Mouse (Mus musculus) heart, embryonic 10.5 days (tissue): ENCODE results near the gene Spsb4. TPM values are rescaled to one million over a fixed set of nuclear protein-coding genes. Genes with fewer than 3 reads are reported as not detected.
A peak's percentile ranks its signal among the peaks of the same experiment; 100 is the strongest.

Experiments
- DNase-seq: peaks from one replicate; pipeline ENCODE4 v3.0.0-alpha.2; 2017; ENCODE audit warnings: low spot score
- H3K27ac ChIP-seq: fragments of 300-500 bp; sonication (generic); 2 replicates; pipeline ENCODE4 v1.5.1; 2016; ENCODE audit warnings: mild to moderate bottlenecking
- H3K27me3 ChIP-seq: fragments of 300-500 bp; sonication (generic); 2 replicates; pipeline ENCODE4 v1.6.1; 2016; ENCODE audit warnings: mild to moderate bottlenecking; ENCODE audit not compliant: poor library complexity, insufficient read depth, severe bottlenecking
- H3K36me3 ChIP-seq: fragments of 300-500 bp; sonication (generic); 2 replicates; pipeline ENCODE4 v1.6.1; 2016; ENCODE audit warnings: mild to moderate bottlenecking, moderate library complexity
- H3K4me1 ChIP-seq: fragments of 300-500 bp; sonication (generic); 2 replicates; pipeline ENCODE4 v1.6.1; 2016; ENCODE audit warnings: mild to moderate bottlenecking
- H3K4me3 ChIP-seq: fragments of 300-500 bp; sonication (generic); 2 replicates; pipeline ENCODE4 v1.5.1; 2016; ENCODE audit warnings: mild to moderate bottlenecking, moderate library complexity
- H3K9me3 ChIP-seq: fragments of 300-500 bp; sonication (generic); 2 replicates; pipeline ENCODE4 v1.6.1; 2016; ENCODE audit warnings: mild to moderate bottlenecking, moderate library complexity
- WGBS: fragments of 180-500 bp; shearing (Covaris S2); methylation state at CpG from one replicate; pipeline ENCODE4 v1.1.7; 2016; 5-methylcytosine and 5-hydroxymethylcytosine counted together
- polyA plus RNA-seq: library from polyadenylated mRNA; unstranded; fragments of >200 nt; fragmentation: Nextera tagmentation; extraction: Ambion mirVana; gene quantifications from 2 replicates; pipeline ENCODE4 v1.2.1, GENCODE M21; 2016

Gene Spsb4
- polyA plus RNA-seq, 1 experiment from 2014 or later: 53.5 TPM

DNA sequence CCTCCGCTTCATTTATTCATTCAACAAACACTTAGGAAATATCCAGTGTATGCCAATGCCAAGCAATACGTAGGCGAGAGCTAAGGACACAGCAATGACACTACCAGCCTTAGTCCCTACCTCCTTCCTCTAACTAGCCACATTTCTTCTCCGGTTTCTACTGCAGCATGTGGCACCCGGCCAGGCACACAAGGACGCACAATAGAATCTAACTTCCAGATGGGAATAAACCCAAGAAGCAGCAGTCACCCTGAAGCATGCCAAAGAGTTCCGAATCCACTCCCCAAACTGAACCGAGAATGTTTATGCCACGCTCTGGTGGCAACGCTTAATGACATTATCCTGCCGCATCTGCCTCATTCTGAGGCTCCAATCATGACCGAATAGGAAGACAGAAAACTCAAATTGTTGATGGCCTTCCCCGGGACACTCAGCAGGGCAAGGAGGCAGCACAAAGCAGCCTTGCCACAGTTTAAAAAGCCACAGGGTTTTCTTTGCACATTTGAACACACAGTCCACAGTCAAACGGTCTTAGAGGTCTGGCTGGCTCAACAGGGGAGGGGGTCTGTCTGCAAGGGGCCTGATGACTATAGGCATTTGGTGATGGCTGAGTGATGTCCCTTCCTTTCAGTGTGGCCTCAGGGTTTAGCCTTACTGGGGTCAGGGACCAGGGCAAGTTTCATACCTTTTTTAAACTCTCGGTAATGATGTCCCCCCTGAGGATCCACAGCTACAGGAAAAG, 7.0 kb downstream of the Spsb4 start:
- 76% methylated on average over 15 of the region's 15 CpGs for WGBS
- no peak overlapping the region for H3K4me3 ChIP-seq
- H3K27ac ChIP-seq: no peak overlapping the region
- H3K9me3 ChIP-seq: no peaks in the 10 kb centered on the region
- peaks cover 42% of the 10 kb centered on the region for H3K4me1 ChIP-seq
- H3K27me3 ChIP-seq: no peaks in the 10 kb centered on the region
- DNase-seq: peak; percentile 51
- peaks cover 19% of the 10 kb centered on the region for H3K36me3 ChIP-seq

DNA sequence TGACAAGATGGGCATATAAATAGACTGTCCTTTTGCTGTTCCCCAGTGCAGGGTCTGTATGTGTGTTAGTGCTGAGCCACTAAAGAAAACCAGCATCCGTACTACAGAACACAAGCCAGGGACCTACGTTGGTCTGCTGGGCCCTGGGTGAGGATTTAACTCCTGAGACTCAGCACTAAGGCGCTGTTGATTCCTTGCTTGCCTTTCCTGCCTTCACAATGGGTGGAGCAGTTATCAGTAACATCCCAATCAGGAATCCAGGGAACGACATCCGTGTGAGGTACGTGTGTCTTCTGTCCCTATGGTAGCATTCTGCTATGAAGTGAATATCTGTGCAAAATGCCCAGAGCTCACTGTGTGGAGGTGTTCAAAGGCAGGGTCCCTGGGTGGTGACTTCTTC, 8.2 kb downstream of the Spsb4 start:
- H3K36me3 ChIP-seq: peaks cover 19% of the 10 kb centered on the region
- 72% methylated on average over 6 of the region's 6 CpGs for WGBS

DNA sequence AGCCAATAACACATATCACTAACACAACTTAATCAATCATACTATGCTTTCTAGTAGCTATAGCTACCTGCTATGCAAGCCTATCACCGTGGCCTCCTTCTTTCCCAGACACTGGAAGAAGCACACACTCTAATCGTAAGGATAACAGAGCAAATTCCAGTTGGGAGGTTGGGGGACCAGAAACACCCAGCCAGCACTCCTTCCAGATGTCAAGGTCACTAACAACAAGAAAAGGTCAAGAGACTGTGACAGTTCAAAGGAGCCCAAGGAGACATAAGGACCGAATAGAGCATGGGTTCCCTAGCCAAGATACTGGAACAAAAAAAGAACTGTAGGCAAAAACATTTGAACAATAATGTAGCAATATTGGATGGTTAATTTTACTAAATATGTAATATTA, 13.9 kb downstream of the Spsb4 start:
- H3K9me3 ChIP-seq: no peaks in the 10 kb centered on the region
- H3K4me3 ChIP-seq: no peak overlapping the region
- no peaks in the 10 kb centered on the region for H3K27me3 ChIP-seq
- DNase-seq: no peak
- peaks cover 19% of the 10 kb centered on the region for H3K36me3 ChIP-seq
- 31% methylated on average over 3 of the region's 3 CpGs for WGBS
- H3K4me1 ChIP-seq: peaks cover 29% of the 10 kb centered on the region
- no peak overlapping the region for H3K27ac ChIP-seq

More for the DNA sequence above, 8.2 kb downstream of the Spsb4 start:
- H3K4me3 ChIP-seq: no peak overlapping the region
- no peak overlapping the region for H3K27ac ChIP-seq
- no peaks in the 10 kb centered on the region for H3K9me3 ChIP-seq
- peak; percentile 58 for DNase-seq
- H3K27me3 ChIP-seq: no peaks in the 10 kb centered on the region
- peaks cover 33% of the 10 kb centered on the region for H3K4me1 ChIP-seq

DNA sequence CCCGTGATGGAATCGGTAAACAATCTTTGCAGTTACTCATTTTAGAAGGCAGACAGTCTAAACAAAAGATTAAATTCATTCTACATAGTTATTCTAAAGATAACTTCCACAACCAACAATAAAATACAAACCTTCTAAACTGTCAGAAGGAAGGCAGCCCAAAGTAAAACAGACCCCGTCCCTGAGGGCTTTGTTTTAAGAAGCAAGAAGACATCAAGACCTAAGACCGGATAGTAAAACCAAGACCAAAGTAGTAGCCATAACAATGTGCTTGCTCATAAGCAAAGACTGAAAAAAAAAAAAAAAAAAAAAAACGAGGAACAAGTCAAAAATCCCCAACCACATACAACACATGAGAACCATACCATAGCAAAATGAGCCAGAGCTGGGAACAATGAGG, 15.5 kb downstream of the Spsb4 start:
- WGBS: 62% methylated on average over 5 of the region's 5 CpGs

DNA sequence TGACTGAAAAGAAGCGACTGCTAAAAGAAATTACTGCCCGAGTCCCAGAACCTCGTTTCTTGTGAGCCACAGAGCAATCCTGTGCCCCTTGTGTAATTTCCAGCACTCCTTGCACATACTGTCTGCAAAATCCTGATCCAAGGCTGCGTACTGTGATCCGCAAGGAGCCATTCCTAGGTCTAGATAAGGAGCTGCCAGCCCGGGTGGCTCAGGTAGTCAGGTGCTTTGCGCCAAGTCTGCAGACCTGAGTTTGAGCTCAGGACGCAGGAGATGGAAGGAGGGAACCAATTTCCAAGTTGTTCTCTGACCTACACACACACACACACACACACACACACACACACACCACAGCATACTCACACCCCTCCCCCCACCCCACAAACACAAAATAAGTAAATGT, 16.0 kb downstream of the Spsb4 start:
- H3K4me3 ChIP-seq: no peak overlapping the region
- DNase-seq: no peak
- 74% methylated on average over 8 of the region's 8 CpGs for WGBS
- H3K36me3 ChIP-seq: no peaks in the 10 kb centered on the region
- no peaks in the 10 kb centered on the region for H3K9me3 ChIP-seq
- peaks cover 29% of the 10 kb centered on the region for H3K4me1 ChIP-seq
- H3K27me3 ChIP-seq: no peaks in the 10 kb centered on the region
- 0 out of 2 replicates have a peak overlapping the region, but pooled peaks have one; percentile 10 for H3K27ac ChIP-seq

More for the DNA sequence above, 15.5 kb downstream of the Spsb4 start:
- H3K4me3 ChIP-seq: no peak overlapping the region
- no peaks in the 10 kb centered on the region for H3K9me3 ChIP-seq
- no peak for DNase-seq
- no peak overlapping the region for H3K27ac ChIP-seq
- no peaks in the 10 kb centered on the region for H3K27me3 ChIP-seq
- peaks cover 29% of the 10 kb centered on the region for H3K4me1 ChIP-seq
- peaks cover 4% of the 10 kb centered on the region for H3K36me3 ChIP-seq

DNA sequence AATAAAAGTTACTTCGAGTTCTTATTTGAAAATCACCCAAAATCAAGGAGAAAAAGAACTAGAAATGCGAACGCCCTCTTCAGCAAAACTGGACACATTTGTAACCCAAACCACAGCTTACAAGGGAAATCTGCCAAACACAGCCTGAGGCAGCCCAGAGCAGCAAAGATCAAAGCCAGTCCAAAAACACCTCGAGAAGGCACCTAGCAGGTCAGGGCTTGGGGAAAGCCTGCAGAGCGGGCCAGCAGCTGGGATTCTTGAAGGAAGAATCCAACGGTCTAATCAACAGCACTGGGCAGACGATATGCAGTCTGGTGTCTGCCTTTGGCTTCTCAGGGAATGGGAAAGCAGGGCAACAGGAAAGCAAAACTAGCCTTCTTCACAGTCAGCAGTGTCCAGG, 16.6 kb downstream of the Spsb4 start:
- H3K4me1 ChIP-seq: peaks cover 29% of the 10 kb centered on the region
- 50% methylated on average over 7 of the region's 7 CpGs for WGBS
- no peaks in the 10 kb centered on the region for H3K27me3 ChIP-seq
- no peaks in the 10 kb centered on the region for H3K9me3 ChIP-seq
- H3K36me3 ChIP-seq: no peaks in the 10 kb centered on the region
- no peak for DNase-seq
- H3K27ac ChIP-seq: no peak overlapping the region
- no peak overlapping the region for H3K4me3 ChIP-seq

DNA sequence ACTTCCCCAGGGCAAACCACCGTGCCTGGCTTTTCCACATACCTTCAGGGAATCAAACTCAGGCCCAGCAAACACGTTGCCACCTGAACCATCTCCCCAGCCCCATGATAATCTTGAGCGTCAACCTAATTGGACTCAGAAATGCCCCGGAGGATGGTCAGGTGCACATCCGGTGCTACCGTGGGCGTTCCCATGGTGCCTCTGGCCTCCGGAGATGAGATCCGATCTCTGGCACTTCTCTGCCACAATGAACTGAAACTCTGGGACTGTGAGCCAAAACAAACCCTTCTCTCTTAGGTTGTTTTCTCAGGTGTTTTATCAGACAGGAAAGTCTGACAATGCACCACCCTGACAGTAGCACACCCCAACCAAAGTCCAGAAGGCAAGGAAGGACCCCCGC, 17.2 kb downstream of the Spsb4 start:
- H3K36me3 ChIP-seq: no peaks in the 10 kb centered on the region
- no peak for DNase-seq

DNA sequence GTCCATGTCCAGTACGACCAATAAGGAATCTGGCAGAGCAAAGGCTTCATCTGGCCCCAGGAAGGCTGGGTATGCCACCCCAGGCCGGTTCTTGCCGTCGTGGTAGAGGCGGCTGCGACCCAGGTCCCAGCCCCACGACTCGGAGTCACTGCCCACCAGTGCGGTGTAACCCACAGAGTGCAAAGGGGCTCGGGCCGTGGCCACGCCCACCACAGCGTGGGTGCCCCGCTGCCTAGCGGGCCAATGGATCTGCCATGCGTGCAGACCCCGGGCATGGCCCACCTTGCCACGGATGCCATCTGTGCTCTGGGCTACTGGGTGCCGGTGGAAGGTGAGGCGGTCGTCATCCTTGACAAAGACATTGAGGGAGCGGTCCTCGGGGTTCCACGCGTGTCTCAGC, 22.9 kb downstream of the Spsb4 start:
- Histone ChIP-seq H3K36me3 (peaks cover 17% of the 10 kb centered on the region), H3K27ac (no peak overlapping the region), H3K9me3 (no peaks in the 10 kb centered on the region), H3K27me3 (no peaks in the 10 kb centered on the region), H3K4me3 (no peak overlapping the region), H3K4me1 (peaks cover 45% of the 10 kb centered on the region)
- no peak for DNase-seq
- 91% methylated on average over 25 of the region's 25 CpGs for WGBS

More for the DNA sequence above, 17.2 kb downstream of the Spsb4 start:
- Histone ChIP-seq H3K27me3 (no peaks in the 10 kb centered on the region), H3K4me1 (peaks cover 29% of the 10 kb centered on the region), H3K4me3 (no peak overlapping the region), H3K27ac (no peak overlapping the region), H3K9me3 (no peaks in the 10 kb centered on the region)
- WGBS: 84% methylated on average over 10 of the region's 10 CpGs

DNA sequence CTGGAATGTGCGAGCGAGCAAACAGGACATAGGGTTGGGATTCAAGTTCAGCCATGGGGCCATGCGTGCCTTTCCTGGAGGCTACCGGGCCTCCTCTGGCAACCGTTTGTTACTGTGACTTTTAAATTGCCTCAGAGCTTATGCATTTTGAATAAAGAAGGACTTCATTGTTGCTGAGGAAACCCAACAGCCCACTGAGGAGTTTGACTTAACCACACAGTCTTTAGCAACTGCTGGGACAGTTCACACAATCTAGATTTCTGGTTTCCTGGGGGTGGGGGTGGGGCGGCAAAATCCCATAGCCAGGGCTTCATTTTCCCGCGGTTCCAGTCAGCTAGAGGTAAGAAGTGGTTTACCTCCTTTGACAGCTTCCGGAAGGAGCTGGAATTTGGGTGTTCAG, 23.9 kb downstream of the Spsb4 start:
- 81% methylated on average over 9 of the region's 9 CpGs for WGBS
- Histone ChIP-seq H3K9me3 (no peaks in the 10 kb centered on the region), H3K27ac (no peak overlapping the region), H3K4me3 (no peak overlapping the region), H3K4me1 (peaks cover 55% of the 10 kb centered on the region), H3K36me3 (peaks cover 17% of the 10 kb centered on the region), H3K27me3 (no peaks in the 10 kb centered on the region)
- no peak for DNase-seq

DNA sequence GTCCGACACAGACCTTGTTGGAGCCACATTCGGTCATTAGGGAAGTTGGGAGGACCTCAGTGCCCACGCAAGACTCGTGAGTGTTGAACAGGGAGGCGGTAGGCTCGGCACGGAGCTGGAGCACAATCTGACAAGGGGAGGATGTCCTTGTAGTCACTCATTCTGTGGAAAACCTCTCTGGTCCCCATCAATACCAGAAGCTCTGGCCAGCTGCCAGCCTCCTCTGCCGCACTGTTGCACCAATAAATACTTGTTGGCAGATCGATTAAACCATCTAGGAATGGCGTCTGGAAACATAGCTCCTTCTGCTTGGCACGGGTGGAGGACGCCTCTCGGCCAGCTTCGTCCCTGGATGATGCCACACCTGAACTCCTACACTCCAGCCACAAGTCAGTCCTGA, 27.5 kb downstream of the Spsb4 start:
- Histone ChIP-seq H3K9me3 (no peaks in the 10 kb centered on the region), H3K4me3 (no peak overlapping the region), H3K27me3 (no peaks in the 10 kb centered on the region), H3K36me3 (peaks cover 16% of the 10 kb centered on the region), H3K27ac (0 out of 2 replicates have a peak overlapping the region, but pooled peaks have one; percentile 11), H3K4me1 (peaks cover 91% of the 10 kb centered on the region)
- 76% methylated on average over 14 of the region's 14 CpGs for WGBS
- DNase-seq: no peak

DNA sequence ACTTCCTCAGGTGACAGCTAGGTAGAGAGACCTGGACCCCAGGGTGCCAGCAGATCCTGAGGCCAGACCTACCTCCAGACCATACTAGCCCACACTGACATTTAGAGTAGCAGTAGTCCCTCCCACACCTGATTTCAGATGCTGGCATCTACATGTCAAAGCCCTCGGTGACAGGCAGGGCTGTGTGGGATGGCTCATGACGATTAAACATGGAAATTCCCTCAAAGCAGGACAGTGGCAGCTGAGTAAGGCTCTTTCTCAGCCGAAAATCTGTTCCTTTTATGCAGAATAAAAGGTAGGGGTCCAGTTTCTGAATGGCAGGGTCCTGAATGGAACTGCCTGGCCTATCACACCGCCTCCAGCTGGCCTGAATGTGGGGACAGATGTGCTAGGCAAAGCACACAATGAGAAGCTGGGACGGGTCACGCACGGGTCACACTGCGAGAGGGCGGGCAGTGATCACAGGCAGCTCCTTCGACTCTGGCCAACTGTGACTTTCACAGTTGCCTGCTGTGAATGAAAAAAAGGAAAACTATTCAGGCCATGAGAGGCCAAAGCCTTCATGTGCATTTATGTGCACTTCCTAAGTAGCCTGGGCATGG, 29.2 kb downstream of the Spsb4 start:
- DNase-seq: no peak
- 39% methylated on average over 10 of the region's 10 CpGs for WGBS
- Histone ChIP-seq H3K36me3 (no peaks in the 10 kb centered on the region), H3K27me3 (no peaks in the 10 kb centered on the region), H3K9me3 (no peaks in the 10 kb centered on the region), H3K4me1 (peaks cover 94% of the 10 kb centered on the region), H3K27ac (peak overlapping the region; percentile 8), H3K4me3 (no peak overlapping the region)

DNA sequence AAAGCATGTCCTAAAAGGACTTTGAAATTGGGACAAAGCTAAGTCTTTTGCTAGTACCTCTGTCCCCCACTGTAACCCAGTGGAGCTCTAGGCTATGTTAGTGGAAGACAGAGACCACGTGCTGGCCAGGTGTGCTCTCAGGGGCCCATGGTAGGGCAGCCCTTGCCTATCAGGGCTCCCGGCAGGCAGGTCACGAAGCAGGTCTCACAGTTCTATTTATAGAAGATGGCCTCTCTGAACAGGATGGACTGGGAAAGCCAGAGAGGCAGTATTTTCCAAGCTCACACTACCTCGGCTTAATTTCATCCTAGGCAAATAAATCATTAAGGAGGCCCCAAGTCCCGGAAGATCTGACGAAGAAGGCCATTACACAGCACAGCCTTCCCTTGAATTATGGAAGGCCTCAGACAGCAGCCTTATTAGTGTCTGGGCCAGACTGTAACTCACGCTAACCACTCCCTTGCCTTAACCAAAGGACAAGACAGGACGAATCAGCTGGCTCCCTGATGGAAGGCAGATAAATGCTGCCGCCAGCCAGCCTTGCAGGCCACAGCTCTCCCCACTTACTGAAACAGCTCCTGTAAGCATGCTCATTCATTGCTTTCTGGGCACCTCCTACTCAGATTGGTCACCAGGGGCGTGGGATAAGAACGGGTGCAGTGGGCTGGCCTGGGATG, 31.7 kb downstream of the Spsb4 start:
- Histone ChIP-seq H3K4me1 (peaks cover 99% of the 10 kb centered on the region), H3K27ac (peak overlapping the region; percentile 80), H3K36me3 (no peaks in the 10 kb centered on the region), H3K27me3 (no peaks in the 10 kb centered on the region), H3K9me3 (no peaks in the 10 kb centered on the region), H3K4me3 (peak overlapping the region; percentile 16; the same call in 1 of the 2 replicates)
- no peak for DNase-seq
- 28% methylated on average over 11 of the region's 11 CpGs for WGBS

DNA sequence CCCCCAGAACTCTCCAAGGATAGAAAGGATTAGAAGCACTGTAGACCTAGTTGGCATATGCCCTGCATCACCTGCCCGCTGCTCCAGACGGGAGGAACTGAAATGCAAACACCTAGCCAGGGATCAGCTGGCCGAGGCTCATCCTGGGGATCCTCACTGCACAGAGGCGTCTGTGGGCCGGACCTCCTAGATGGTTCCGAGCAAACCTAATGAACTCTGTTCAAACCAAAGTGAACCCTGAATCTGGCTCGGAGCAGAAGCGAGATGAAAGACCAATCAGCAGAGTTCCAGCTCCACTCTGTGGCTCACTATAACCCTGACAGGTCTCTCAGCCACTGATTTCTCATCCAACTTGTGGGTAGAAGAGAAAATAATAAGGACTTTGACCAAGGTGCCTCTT, 34.6 kb downstream of the Spsb4 start:
- H3K4me3 ChIP-seq: no peak overlapping the region
- H3K27me3 ChIP-seq: no peaks in the 10 kb centered on the region
- WGBS: 83% methylated on average over 8 of the region's 8 CpGs
- no peak for DNase-seq
- H3K9me3 ChIP-seq: no peaks in the 10 kb centered on the region
- H3K4me1 ChIP-seq: peaks cover 100% of the 10 kb centered on the region
- no peaks in the 10 kb centered on the region for H3K36me3 ChIP-seq
- no peak overlapping the region for H3K27ac ChIP-seq
